Mouse (Mus musculus): ENCODE measurements around the gene Tbl3. TPM values are rescaled to one million over a fixed set of nuclear protein-coding genes. Genes with fewer than 3 reads are reported as not detected.

Gene Tbl3
- total RNA-seq, 2 experiments from 2014 or later: 36.0 to 38.5 TPM

- peak; percentile 78 to 85 for DNase-seq
These were observed 53.3 kb downstream of the Tbl3 start for GRCm38 (mm10) chr17:24653967-24654710.

- DNase-seq: no peak
These were observed 55.6 kb downstream of the Tbl3 start for GRCm38 (mm10) chr17:24651835-24652234.

GRCm38 (mm10) chr17:24650766-24651165 is 56.7 kb downstream of the Tbl3 start:
- DNase-seq: no peak

GRCm38 (mm10) chr17:24650070-24650616 is 57.3 kb downstream of the Tbl3 start, which contains the start of gene Slc9a3r2:
Slc9a3r2 (minus strand) TSS chr17:24650327.
- peak; percentile 79 to 86 for DNase-seq

GRCm38 (mm10) chr17:24649581-24650069 is 57.8 kb downstream of the Tbl3 start:
- DNase-seq: peak; percentile 60 to 74

- DNase-seq: no peak
These were observed 58.6 kb downstream of the Tbl3 start for GRCm38 (mm10) chr17:24648731-24649377.

Other genes starting within 250 kb of the Tbl3 start
- gene E4f1, start 237.3 kb downstream of the Tbl3 start, total RNA-seq (2021): 10 to 100 TPM; 16.8 to 20.2 TPM
- gene Pgp, start 237.3 kb downstream of the Tbl3 start, total RNA-seq (2021): 10 to 100 TPM; 85.9 to 94.4 TPM
- under 1 TPM; 0.30 to 0.46 TPM for gene Bricd5, start 233.8 kb downstream of the Tbl3 start, total RNA-seq (2021)
- 10 to 100 TPM; 22.8 to 24.3 TPM for gene Mlst8, start 228.6 kb downstream of the Tbl3 start, total RNA-seq (2021)
- 10 to 100 TPM; 14.7 to 25.7 TPM for gene Caskin1, start 219.1 kb downstream of the Tbl3 start, total RNA-seq (2021)
- gene Traf7, start 179.7 kb downstream of the Tbl3 start, total RNA-seq (2021): 100 to 1,000 TPM in 1 of 2 experiments, 10 to 100 TPM in 1; 94.7 to 118 TPM
- 1 to 10 TPM in 1 of 2 experiments, under 1 TPM in 1; 0.70 to 1.3 TPM for gene Rab26, start 173.4 kb downstream of the Tbl3 start, total RNA-seq (2021)
- 10 to 100 TPM; 46.9 to 49.1 TPM for gene Pkd1, start 157.8 kb downstream of the Tbl3 start, total RNA-seq (2021)
- 100 to 1,000 TPM in 1 of 2 experiments, 10 to 100 TPM in 1; 79.2 to 103 TPM for gene Tsc2, start 75.0 kb downstream of the Tbl3 start, total RNA-seq (2021)
- 1 to 10 TPM; 7.8 TPM for gene Nthl1, start 75.0 kb downstream of the Tbl3 start, total RNA-seq (2021)
- gene Slc9a3r2, start 57.3 kb downstream of the Tbl3 start, total RNA-seq (2021): 10 to 100 TPM; 48.0 to 88.5 TPM
- not detected for gene Npw, start 49.2 kb downstream of the Tbl3 start, total RNA-seq (2021)
- 10 to 100 TPM; 47.5 to 51.1 TPM for gene Zfp598, start 38.0 kb downstream of the Tbl3 start, total RNA-seq (2021)
- 1 to 10 TPM; 1.7 to 2.0 TPM for gene Syngr3, start 17.7 kb downstream of the Tbl3 start, total RNA-seq (2021)
- 10 to 100 TPM; 34.5 to 42.0 TPM for gene Gfer, start 11.5 kb downstream of the Tbl3 start, total RNA-seq (2021)
- gene Noxo1, start 11.4 kb downstream of the Tbl3 start, total RNA-seq (2021): 1 to 10 TPM; 4.5 to 6.1 TPM
- gene Rnf151, start 10.4 kb upstream of the Tbl3 start, total RNA-seq (2021): not detected
- gene Rps2, start 10.5 kb upstream of the Tbl3 start, total RNA-seq (2021): 100 to 1,000 TPM; 720 to 747 TPM
- 100 to 1,000 TPM; 239 to 246 TPM for gene Ndufb10, start 16.8 kb upstream of the Tbl3 start, total RNA-seq (2021)
- gene Rpl3l, start 20.2 kb upstream of the Tbl3 start, total RNA-seq (2021): under 1 TPM in 1 of 2 experiments, not detected in 1; 0.40 TPM
- gene Msrb1, start 29.0 kb upstream of the Tbl3 start, total RNA-seq (2021): 10 to 100 TPM; 84.2 to 86.1 TPM
- 1 to 10 TPM; 1.8 to 2.2 TPM for gene Hs3st6, start 45.3 kb upstream of the Tbl3 start, total RNA-seq (2021)
- gene Meiob, start 96.6 kb upstream of the Tbl3 start, total RNA-seq (2021): 1 to 10 TPM; 1.0 to 1.1 TPM
- 100 to 1,000 TPM in 1 of 2 experiments, 10 to 100 TPM in 1; 97.1 to 102 TPM for gene Hagh, start 132.5 kb upstream of the Tbl3 start, total RNA-seq (2021)
- gene Fahd1, start 142.7 kb upstream of the Tbl3 start, total RNA-seq (2021): 10 to 100 TPM; 22.7 to 39.8 TPM
- gene Igfals, start 158.3 kb upstream of the Tbl3 start, total RNA-seq (2021): 1 to 10 TPM; 4.1 to 4.3 TPM
- gene Nubp2, start 178.7 kb upstream of the Tbl3 start, total RNA-seq (2021): 10 to 100 TPM; 47.7 to 57.9 TPM
- 10 to 100 TPM; 31.2 to 34.7 TPM for gene Spsb3, start 179.0 kb upstream of the Tbl3 start, total RNA-seq (2021)
- 10 to 100 TPM; 41.0 to 42.3 TPM for gene Eme2, start 187.4 kb upstream of the Tbl3 start, total RNA-seq (2021)
- gene Mrps34, start 187.5 kb upstream of the Tbl3 start, total RNA-seq (2021): 100 to 1,000 TPM; 109 to 177 TPM
- gene Nme3, start 188.8 kb upstream of the Tbl3 start, total RNA-seq (2021): 100 to 1,000 TPM in 1 of 2 experiments, 10 to 100 TPM in 1; 51.3 to 113 TPM
- gene Mapk8ip3, start 229.3 kb upstream of the Tbl3 start, total RNA-seq (2021): 100 to 1,000 TPM in 1 of 2 experiments, 10 to 100 TPM in 1; 82.1 to 126 TPM

Data from adrenal gland, postnatal 36 days (tissue).